Mouse (Mus musculus): ENCODE results near the gene Atg13.
A peak's percentile ranks its signal among the peaks of the same experiment; 100 is the strongest.

Gene Atg13

DNA sequence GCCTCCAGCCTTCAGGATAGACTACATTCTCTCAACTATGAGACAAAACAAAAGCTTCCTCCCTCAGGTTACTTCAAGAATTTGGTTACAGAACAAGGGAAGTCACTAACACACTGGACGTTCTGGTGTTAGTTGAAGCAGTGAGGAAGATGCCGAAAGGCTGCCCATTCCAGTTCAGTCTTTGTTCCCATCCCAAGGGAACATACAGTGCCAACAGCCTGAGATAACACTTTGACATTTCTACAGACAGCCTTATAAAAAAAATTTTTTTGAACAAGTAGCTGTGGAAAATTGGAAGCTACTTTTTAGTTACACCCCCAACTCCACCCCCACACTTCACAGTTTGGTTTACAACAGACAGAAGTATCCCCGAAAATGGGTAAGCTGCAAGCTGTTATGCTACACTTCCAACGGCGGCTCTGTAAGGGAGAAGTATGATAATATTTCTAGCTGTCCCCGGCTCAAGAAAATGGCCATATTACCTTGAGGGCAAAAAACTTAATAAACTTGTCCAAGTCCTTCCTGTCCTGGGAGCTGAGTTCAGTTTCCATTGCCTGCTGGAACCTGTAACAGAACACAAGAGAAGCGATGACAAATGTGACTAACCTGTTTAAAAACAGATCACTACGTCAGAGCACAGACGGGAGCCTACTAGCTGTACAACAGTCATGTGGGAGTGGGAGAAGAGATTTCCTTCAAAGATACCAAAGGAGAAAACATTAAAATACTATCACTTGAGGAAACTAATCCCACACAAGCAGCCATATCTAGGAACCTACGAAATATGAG is 14.7 kb downstream of the Atg13 start:
- peak; percentile 57 for DNase-seq (ENCODE audit: low read depth, low spot score)

DNA sequence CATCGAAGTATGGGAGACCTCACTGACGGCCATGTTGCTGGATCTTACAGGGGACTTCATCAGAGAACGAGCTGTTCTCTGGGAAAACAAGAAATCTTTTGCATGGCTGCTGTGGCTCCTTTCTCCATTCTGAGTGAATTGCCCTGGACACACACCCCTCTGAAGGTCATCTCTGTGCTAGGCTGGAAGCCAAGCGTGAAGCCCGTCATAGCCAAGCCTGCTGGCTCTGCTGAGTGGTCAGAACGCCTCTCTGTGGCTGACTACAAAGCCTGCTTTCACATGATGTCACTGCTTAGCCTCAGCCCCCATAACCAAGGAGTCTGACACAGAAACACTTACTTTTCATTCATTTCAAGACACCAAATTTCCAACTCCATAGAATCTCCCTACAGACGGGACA is 20.9 kb downstream of the Atg13 start:
- no peak for DNase-seq (ENCODE audit: low read depth, low spot score)

DNA sequence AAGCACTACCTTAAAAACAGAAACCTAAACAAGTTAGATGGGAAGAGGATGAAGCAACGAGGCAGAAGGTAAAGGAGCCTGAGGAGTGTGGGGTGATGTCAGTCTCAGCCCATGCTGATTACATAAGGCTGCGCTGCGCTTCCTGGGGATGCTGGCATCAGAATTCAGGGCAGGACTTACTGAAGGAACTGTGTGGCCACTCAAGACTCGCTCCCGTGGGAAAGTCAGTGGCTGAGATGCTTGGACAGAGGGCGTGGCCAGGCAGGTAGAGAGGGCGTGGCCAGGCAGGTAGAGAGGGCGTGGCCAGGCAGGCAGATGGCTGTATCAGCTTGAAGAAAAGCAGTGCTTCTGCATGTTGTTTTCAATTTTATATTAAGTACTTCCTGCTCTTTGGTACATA is 26.5 kb downstream of the Atg13 start:
- DNase-seq (ENCODE audit: low read depth, low spot score): no peak

DNA sequence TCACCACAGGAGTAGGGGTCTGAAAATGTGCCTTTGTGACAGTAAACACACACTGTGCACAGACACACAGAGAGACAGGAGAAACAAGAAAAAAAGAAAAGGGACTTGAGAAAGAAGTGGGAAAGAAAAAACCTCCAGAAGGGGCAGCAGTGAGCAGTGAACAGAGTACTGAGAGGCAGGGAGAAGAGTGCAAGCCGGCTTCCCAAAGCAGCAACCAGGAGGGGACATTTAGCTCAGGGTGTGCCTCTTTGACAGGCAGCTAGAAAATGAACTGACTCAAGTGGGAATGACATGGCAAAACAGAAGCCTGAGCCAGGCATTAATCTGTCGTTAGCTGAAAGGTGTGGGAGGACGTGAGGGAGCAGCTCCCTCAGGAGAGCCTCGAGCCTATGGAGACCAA is 27.5 kb downstream of the Atg13 start:
- peak; percentile 76 for DNase-seq (ENCODE audit: low read depth, low spot score)

DNA sequence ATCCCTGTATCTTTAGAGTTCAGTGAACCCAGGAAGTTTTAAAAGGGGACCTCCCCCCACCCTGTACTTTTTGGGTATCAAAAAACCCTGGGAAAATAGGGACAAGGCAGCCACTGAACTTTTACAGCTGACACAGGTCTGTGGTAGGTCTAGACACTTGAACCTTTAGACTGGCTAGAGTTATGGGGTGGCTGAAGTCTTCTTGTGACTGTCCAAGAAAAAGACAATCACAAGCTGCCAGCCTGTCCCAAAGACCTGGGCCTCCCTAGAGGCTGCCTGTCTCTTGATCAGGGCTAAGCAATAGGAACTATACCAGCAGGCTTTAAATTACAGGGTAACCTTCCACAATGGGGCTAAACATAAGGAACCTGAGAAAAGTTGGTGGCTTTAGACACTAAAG is 33.4 kb downstream of the Atg13 start:
- DNase-seq (ENCODE audit: low read depth, low spot score): no peak

DNA sequence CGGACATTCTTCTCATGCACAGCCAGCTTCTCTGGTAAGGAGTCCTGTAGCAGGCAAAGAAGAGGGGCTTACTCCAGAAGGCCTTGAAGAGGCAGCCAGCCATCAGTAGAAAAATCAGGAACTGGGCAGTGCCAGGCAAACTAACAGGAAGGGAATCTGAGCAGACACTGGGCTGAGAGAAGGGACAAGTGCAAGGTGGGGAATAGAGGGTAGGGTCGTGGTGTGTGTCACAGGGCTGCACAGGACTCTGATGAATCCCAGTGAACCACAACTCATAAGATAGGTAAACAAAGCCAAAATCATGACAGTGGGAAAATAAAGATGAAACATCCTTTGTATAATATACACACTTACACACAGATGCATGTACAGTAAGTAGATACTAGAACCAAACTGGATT is 34.0 kb downstream of the Atg13 start:
- no peak for DNase-seq (ENCODE audit: low read depth, low spot score)

DNA sequence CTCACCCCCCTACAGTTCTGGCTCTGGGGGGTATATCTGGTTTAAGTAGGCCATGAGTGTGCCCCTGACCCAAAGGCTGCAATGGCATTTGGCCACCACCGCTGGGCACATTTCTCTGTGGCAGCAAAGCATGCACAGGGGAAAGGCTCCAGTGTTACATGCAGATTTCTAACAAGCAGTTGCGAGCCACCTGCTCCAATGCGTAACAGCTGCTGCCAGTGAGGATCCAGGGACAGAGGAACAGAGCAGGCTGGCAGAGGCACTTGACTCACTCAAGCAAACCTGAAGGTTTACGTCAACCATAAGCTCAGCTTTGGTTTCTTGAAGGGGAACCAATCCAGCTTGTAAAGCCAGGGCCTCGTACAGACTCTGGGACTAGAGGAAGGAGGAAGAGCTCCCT is 35.5 kb downstream of the Atg13 start:
- DNase-seq (ENCODE audit: low read depth, low spot score): no peak

DNA sequence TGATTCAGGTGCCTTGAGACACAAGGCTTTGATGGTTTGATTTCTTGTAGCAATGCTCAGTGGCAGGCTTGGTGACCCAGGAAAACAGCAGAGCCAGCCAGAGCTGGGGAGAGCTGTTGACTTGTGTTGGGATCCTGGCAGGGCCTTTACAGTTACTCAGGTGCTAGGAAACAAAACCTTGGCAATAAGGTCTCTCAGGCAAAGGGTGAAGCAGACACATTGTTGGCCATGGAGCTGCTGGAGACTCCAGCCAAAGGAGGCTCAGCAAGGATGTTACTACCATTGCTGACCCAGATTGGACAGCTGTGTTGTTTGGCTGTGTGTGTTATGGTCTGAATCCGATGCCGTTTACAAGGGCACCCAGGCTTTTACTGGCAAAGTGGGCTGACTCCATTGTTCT is 36.8 kb downstream of the Atg13 start:
- DNase-seq (ENCODE audit: low read depth, low spot score): no peak

DNA sequence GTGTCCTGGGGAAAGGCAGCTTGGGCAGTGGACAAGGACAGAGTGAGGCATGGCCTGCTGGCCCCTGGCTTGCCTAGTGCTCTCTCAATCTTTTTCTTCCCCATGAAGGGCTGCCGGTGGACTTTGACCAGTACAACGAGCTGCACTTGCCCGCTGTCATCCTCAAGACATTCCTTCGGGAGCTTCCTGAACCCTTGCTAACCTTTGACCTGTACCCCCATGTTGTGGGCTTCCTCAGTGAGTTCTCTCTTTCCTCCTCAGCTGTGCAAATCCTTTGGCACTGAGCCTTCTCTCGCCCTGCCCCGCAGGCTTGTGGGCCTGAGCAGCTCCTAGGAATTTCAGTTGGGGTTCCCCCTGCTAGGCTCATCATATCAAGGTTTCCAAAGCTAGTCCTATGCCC is 40.3 kb downstream of the Atg13 start:
- DNase-seq (ENCODE audit: low read depth, low spot score): no peak

DNA sequence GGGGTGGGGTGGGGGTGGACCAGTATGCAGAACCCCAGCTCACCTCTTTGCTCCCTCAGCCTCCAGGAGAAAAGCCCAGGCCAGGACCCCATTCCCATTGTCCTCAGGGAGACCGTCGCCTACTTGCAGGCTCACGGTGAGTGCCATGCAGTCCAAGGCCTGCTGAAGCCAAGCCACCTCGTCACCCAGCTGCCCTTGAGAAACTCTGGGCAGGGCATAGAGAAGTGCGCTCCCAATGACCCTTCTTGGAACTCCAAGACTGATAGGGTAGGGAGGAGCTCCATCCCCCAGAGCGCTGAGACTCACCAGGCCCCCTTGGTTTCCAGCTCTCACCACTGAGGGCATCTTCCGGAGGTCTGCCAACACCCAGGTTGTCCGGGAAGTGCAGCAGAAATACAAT is 41.0 kb downstream of the Atg13 start:
- DNase-seq (ENCODE audit: low read depth, low spot score): no peak

DNA sequence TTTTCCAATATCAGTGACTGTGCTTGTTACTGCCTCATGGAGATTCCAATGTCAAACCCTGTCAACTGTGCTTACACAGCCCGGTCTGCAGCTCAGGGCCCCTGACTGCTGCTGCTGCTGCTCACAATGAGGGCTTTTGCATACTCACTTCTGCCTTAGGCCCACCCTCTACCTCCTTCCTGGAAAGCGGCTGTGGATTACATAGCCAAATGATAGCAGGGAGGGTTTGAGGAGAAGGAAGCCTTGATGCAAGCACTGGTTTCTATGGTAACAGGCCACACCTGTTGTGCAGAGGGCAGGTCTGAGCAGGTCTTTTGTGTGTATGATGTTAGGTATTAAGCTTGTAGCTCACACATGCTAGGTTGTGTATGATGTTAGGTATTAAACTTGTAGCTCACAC is 42.6 kb downstream of the Atg13 start:
- DNase-seq (ENCODE audit: low read depth, low spot score): no peak

DNA sequence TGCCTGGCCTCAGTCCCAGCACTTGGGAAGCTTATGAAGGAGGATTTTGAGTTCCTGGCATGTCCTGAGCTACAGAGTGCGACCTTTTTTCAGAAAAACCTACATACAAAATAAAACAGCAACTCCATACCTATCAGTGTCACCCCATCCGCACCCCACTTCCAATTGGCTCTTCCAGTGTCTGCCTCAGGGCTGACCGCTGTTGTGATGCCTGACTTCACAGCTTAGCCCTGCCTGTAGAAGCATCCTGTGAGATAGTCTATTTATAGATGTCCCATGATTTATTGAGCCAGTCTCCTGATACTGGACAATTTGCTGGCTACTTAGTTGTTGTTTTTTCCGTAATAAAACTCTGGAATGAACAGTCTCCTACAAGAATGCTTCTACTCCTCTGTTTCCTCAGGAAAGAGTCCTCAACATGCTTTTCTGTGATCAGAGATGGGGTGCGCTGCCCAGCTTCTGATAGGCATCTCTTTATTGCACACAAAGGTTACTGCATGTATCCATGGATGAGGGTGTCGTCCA is 43.9 kb downstream of the Atg13 start:
- DNase-seq (ENCODE audit: low read depth, low spot score): no peak

DNA sequence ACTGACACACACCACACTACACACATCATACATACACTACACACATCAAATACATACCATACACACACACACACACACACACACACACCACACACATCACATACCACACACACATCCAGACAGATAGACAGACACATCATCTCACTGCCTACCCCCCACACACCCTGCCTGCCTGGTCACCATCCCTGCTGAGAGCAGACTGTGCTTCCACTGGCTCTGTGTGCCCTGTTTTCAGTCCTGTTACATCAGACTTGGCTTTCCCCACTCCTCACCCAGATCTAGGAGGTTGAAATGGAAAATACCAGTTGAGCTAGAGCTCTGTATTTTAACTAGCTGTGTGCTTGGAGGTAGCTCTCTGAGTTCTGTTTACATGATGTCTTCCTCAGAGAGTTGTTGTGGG is 45.6 kb downstream of the Atg13 start:
- DNase-seq (ENCODE audit: low read depth, low spot score): no peak

DNA sequence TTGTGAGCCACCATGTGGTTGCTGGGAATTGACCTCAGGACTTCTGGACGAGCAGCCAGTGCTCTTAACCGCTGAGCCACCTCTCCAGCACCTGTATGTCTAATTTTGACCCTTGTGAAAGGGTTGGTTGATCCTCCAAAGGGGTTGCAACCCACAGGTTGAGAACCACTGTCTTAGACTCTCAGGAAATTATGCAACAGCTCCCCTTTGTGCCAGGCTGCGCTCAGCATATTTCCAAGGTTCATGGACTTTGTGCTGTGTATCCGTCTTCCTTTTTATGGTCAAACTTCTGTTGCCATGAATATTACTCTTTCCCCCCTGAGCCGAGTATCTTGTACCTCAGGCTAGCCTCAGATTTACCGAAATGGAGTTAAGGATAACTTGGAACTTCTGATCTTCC is 49.4 kb downstream of the Atg13 start:
- DNase-seq (ENCODE audit: low read depth, low spot score): no peak

DNA sequence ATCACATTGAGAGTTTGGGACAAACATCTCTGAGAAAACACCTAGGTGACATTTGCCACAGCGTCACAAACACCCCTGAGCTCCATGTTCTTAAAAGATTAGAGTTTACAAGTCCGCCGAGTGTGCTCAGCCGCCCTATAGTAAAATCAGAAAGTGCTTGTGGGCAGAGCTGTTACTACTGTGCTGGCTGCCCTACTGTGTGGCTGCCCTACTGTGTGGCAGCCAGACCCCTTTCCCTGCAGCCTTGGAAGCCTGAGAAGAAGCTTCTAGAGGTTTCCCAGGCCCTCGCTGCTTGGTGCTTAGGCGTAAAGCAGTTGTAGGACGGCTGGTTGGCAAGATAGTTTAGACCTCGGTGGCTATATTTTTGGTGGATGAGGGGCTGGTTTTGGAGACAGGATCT is 50.7 kb downstream of the Atg13 start:
- DNase-seq (ENCODE audit: low read depth, low spot score): no peak

DNA sequence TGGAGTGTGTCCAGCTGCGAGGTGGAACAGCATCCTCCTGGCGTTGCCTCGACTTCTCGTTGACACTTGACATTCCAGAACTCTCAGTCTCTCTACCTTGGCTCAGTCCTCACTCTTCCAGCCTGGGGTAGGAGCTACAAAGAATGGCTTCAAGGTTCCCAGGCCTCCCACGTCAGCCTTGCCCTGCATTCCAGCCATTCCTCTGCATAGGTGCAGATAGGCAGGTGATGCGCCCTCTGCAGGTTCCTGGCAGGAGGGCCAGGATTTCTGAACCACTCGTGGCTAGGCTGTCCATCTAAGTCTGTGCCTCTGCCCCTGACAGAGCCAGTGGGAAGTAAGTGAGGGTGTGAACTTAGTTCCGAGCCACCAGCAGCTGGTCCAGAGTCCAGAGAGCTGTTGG is 53.6 kb downstream of the Atg13 start:
- DNase-seq (ENCODE audit: low read depth, low spot score): no peak

DNA sequence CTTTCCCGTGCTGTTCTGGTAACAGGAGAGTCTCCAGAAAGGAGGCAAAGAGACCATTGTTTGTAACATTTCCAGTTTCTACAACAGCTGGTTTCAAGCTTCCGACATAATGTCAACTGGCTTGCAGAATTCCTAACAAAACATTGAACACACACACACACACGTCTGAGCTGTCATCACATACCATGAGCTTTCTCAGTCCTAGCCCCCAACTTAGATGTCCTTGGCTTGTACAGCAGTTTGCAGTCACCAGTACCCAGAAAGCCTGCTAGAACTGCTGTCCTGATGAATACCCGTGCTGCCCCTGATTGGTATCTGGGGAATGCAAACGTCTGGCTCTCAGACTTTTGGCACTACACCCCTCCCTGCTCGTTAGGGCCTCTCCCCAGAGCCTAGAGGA is 54.5 kb downstream of the Atg13 start:
- DNase-seq (ENCODE audit: low read depth, low spot score): no peak

DNA sequence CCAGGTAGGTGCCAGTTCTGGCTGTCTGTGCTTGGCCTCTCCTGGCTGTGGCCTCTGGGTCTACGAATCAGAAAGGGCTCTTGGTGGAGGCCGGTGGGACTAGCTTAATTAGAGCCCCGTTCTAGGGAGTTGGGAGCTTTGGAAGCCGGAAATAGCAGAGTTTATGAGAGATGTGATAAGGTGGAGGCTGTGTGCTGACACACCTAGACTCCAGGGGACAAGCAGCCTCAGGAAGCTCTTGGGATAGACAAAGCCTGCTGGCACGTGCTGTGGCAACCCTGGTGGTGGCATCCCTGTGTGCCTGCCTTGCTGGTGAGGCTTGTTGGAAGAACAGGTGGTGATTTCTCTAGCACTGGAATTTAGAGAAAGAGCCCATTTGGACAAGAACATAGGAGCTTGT is 55.0 kb downstream of the Atg13 start:
- DNase-seq (ENCODE audit: low read depth, low spot score): no peak

DNA sequence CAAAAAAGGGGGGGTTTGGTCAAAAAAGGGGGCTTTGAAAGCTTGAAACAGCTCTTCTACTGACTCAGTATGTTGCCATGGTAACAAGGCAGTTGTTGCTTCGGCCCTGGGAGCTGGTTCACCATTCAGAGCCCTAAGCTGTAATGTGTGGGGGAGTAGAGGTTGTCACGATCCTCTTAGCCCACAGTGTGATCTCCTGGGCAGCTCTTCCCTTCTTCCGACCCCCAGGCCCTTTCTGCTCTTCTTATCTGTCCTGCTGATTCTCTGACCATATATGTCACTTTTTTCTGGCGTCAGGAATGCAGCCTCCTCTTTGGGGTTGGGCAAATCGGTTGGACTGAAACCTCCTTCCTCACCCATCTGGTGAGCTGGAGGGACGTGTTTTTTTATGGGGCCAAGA is 57.5 kb downstream of the Atg13 start:
- DNase-seq (ENCODE audit: low read depth, low spot score): no peak

DNA sequence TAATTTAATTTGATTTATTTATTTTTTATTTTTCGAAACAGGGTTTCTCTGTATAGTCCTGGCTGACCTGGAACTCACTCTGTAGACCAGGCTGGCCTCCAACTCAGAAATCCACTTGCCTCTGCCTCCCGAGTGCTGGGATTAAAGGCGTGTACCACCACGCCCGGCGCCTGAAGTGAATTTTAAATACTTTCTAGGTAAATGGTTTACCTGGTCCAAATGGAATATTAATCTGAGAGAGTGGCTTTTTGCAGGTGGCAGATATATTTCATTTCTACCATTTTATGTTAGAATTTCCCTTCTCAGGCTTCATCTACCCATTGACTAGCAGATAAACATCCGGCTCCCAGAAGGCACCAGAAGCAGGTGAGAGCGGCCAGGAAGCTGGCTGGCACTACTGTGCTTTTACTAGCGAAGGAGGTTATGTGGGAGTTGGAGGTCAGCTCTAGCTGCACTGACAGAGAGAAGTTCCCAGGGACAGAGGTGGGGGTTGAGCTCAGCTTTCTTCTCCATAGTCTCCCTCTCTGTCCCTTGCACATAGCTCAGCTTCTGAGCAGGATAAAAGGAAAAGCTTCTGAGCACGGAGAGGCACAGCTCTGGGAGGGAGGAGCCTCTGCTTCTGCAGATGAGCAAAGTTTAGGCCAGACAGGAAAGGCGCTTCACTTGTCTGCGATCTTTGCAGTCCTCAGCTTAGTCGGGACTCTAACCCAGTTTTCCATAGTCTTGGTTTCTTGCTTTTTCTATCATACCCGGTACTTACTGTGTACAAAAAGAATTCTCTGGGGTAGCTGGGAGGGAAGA is 58.7 kb downstream of the Atg13 start:
- DNase-seq (ENCODE audit: low read depth, low spot score): no peak

DNA sequence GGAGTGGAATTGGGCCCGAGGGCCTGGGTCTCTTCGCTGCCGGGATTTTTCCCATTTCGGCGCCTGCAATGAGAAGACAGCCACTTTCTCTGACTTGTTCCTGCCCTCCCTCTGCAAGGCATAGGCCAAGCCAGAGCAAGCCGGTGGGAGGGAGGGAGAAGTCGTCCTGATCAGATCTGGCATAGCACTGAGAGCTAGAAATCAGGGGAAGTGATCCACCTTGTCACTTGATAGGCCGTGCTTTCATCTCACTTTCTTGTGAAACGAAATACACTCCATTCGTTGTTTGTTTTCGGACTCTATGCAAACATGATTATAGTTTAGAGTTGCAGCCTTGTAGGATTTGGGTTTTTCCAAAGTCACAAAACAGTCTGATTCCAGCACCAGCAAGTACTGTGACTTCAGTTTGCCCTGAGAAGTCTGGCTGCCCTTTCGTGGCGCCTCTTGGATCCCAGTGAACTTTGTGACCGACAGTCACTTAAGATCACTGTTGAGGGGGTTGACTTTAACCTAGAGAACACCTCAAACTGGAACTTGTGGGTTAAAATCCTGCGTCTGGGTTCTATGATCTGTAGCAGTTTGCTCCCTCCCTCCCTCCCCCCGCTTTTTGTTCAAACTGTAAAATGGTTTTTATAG is 59.9 kb downstream of the Atg13 start:
- no peak for DNase-seq (ENCODE audit: low read depth, low spot score)

DNA sequence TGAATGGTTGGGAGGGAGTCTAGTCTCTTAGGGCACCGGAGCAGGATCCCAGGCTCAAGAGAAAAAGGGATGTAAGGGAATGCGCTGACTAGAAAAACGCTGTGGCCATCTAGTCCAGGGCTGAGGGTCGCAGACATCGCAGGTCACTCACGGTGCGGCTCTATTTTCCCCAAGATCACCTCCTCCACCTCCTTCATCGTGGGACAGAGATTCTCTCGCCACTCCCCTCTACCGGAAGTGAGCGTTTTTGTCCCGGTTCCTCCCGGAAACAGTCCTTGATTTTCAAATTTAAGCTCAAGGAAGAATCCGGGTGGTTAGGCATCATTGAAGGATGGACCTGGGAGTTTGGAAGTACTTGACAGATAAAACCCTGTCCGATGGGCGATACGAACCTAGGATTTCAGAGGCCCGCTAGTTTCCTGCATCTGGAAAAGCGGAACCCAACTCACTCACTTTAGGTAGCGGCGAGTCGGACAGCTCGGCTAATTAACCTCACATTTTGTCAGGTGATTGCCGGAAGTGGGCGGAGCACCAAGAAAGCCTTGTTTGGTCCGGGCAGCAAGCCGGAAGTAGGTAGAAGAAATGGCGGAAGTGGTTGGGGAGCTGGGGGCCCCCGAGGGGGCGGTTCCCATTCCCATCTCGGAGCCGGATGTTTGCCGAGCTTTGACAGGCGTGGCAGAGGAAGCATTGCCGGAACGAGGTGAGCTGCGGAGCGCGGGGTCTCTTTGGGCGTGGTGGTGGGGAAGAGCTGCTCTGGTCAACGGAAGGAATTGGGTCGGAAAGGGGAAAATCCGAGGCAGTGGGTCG is 60.6 kb downstream of the Atg13 start, which contains the start of the genes Zfp408 and Arhgap1:
TSS of gene Zfp408 (minus strand) at position 239 of the 807 bp plus-strand sequence.
TSS of gene Arhgap1 (plus strand) at position 308 of the 807 bp plus-strand sequence.
- DNase-seq (ENCODE audit: low read depth, low spot score): peak; percentile 99
